Mouse (Mus musculus): ENCODE data around the gene Nhs.

- no peak for TF ChIP-seq POLR2A (IDR thresholded peaks at IDR 0.05; ENCODE audit: low read depth, low read length)
- TF ChIP-seq CTCF (IDR thresholded peaks at IDR 0.05; ENCODE audit: extremely low read depth, insufficient read length, insufficient replicate concordance, low read depth, low read length): no peak
Measured at GRCm38 (mm10) chrX:161790182-161790581, 369.3 kb downstream of the Nhs start.
